Mouse (Mus musculus) mouse embryonic stem cell (cell line): ENCODE data around the gene Lmx1b.

Source experiments
- in situ Hi-C, 2 experiments: fragments of 300-500 bp; cut with MboI; formaldehyde crosslinking; loops; 1 replicate in 1 of 2; 3 replicates in 1 of 2; pipeline ENCODE4 v1.14.3; 2019 to 2020; ENCODE audit warnings: low sequenced_read_pairs in 2 of 2, low pct_unique_long_range_greater_than_20kb in 1 of 2, mixed read lengths in 1 of 2; ENCODE audit not compliant: unreplicated experiment in 1 of 2

Lmx1b gene

GRCm38 (mm10) chr2:33633955-33634354 is 6.4 kb downstream of the Lmx1b start:
- in situ Hi-C loops = loop anchor here in 1 of 2 experiments (25.0 kb wide), 1 partner anchor 1997 kb away; the partner anchor contains the start of gene Prdm12

GRCm38 (mm10) chr2:33633237-33633636 is 7.1 kb downstream of the Lmx1b start:
- in situ Hi-C loops = loop anchor here in 1 of 2 experiments (25.0 kb wide), 1 partner anchor 1996 kb away; the partner anchor contains the start of gene Prdm12

- in situ Hi-C loops = loop anchor here in 1 of 2 experiments (25.0 kb wide), 1 partner anchor 1995 kb away; the partner anchor contains the start of gene Prdm12
These were observed 7.7 kb downstream of the Lmx1b start for GRCm38 (mm10) chr2:33632551-33633059.

GRCm38 (mm10) chr2:33631708-33632343 is 8.5 kb downstream of the Lmx1b start:
- in situ Hi-C loops = loop anchor here in 1 of 2 experiments (25.0 kb wide), 1 partner anchor 1995 kb away; the partner anchor contains the start of gene Prdm12

- in situ Hi-C loops = loop anchor here in 1 of 2 experiments (25.0 kb wide), 1 partner anchor 1994 kb away; the partner anchor contains the start of gene Prdm12
These were observed 9.1 kb downstream of the Lmx1b start for GRCm38 (mm10) chr2:33631022-33631707.

GRCm38 (mm10) chr2:33630081-33631021 is 10.0 kb downstream of the Lmx1b start:
- in situ Hi-C loops = loop anchor here in 1 of 2 experiments (25.0 kb wide), 1 partner anchor 1993 kb away; the partner anchor contains the start of gene Prdm12

- in situ Hi-C loops = loop anchor here in 1 of 2 experiments (25.0 kb wide), 1 partner anchor 1992 kb away; the partner anchor contains the start of gene Prdm12
These were observed 10.7 kb downstream of the Lmx1b start for GRCm38 (mm10) chr2:33629641-33630040.

GRCm38 (mm10) chr2:33628791-33629190 is 11.5 kb downstream of the Lmx1b start:
- in situ Hi-C loops = loop anchor here in 1 of 2 experiments (25.0 kb wide), 1 partner anchor 1991 kb away; the partner anchor contains the start of gene Prdm12

GRCm38 (mm10) chr2:33627058-33627375 is 13.3 kb downstream of the Lmx1b start:
- in situ Hi-C loops = loop anchor here in 1 of 2 experiments (25.0 kb wide), 1 partner anchor 1990 kb away; the partner anchor contains the start of gene Prdm12

- in situ Hi-C loops = loop anchor here in 1 of 2 experiments (25.0 kb wide), 1 partner anchor 1989 kb away; the partner anchor contains the start of gene Prdm12
These were observed 13.9 kb downstream of the Lmx1b start for GRCm38 (mm10) chr2:33626262-33627057.

- in situ Hi-C loops = no loop called here
These were observed 22.6 kb downstream of the Lmx1b start for GRCm38 (mm10) chr2:33617670-33618069.

GRCm38 (mm10) chr2:33616411-33616843 is 23.9 kb downstream of the Lmx1b start:
- in situ Hi-C loops = no loop called here

- in situ Hi-C loops = no loop called here
These were observed 24.4 kb downstream of the Lmx1b start for GRCm38 (mm10) chr2:33615843-33616344.

GRCm38 (mm10) chr2:33605487-33606256 is 34.6 kb downstream of the Lmx1b start:
- in situ Hi-C loops = no loop called here

- in situ Hi-C loops = no loop called here
These were observed 35.3 kb downstream of the Lmx1b start for GRCm38 (mm10) chr2:33604846-33605486.

GRCm38 (mm10) chr2:33600520-33600919 is 39.8 kb downstream of the Lmx1b start:
- in situ Hi-C loops = no loop called here
